Comparison of ENCODE assay signal across 29 mouse cellular contexts in genomic region chr10:116920641-116921040, GRCm38 (mm10). TPM values are rescaled to one million over a fixed set of nuclear protein-coding genes. Genes with fewer than 3 reads are reported as not detected.
"Had no signal": no experiment of that assay in that cellular context is flagged by ENCODE, and none has a peak within 500 bp of the region (broad histone marks: within the 10 kb centered on the region; RNA-seq: fewer than 3 reads in every experiment).

No protein-coding gene starts in this region.

- ATAC-seq: liver, postnatal 0 days; lung, postnatal 0 days; midbrain, embryonic 15.5 days had no signal

- DNase-seq: kidney, postnatal 14 days; kidney, postnatal 4 days; left cerebral cortex, postnatal 4 days; liver, postnatal 0 days; lung, embryonic 14.5 days; retina, postnatal 1 day; thymus, adult 18-20 months; thymus, postnatal 36 days had no signal

RNA-seq across cellular contexts. Expression of gene Myrfl, which starts 23.9 kb away (rescaled TPM):
- polyA plus RNA-seq: liver, embryonic 14.5 days; liver, postnatal 0 days; lung, embryonic 14.5 days; lung, postnatal 0 days; macrophage; urinary bladder, adult 2 months had no signal

RNA-seq across cellular contexts. Expression of gene Gm10271, which starts 51.8 kb away (rescaled TPM):
- total RNA-seq: layer of hippocampus, adult 18-20 months; layer of hippocampus, postnatal 14 days; left cerebral cortex, adult 8-10 months; left cerebral cortex, postnatal 14 days; left cerebral cortex, postnatal 4 days; megakaryocyte, adult 5-6 weeks; neutrophil, adult 5-6 weeks had no signal
- polyA plus RNA-seq: kidney, embryonic 15.5 days; limb, embryonic 12.5 days; limb, embryonic 15.5 days; liver, embryonic 11.5 days; liver, embryonic 14.5 days; liver, postnatal 0 days; lung, embryonic 14.5 days; lung, postnatal 0 days; macrophage; midbrain, embryonic 12.5 days; midbrain, embryonic 15.5 days; neural tube, embryonic 13.5 days; small intestine, adult 2 months; spleen, adult 2 months; stomach, embryonic 16.5 days; testis, adult 2 months; urinary bladder, adult 2 months had no signal
